Mouse (Mus musculus) left cerebral cortex, postnatal 4 days (tissue): ENCODE measurements at regions not wholly inside any gene's neighbourhood (a gene's known extent, or its start where the extent isn't known, plus 50 kb on each side); places are given as distances from the start of the nearest gene placed in this dataset.
A peak's percentile ranks its signal among the peaks of the same experiment; 100 is the strongest.

Experiments
- DNase-seq: peaks from one replicate; pipeline ENCODE4 v3.0.0-alpha.2; 2022
- intact Hi-C: fragments of 180-260 bp; cut with DNase I; formaldehyde crosslinking; loops from one replicate; pipeline ENCODE4 v1.15.1; 2025

DNA sequence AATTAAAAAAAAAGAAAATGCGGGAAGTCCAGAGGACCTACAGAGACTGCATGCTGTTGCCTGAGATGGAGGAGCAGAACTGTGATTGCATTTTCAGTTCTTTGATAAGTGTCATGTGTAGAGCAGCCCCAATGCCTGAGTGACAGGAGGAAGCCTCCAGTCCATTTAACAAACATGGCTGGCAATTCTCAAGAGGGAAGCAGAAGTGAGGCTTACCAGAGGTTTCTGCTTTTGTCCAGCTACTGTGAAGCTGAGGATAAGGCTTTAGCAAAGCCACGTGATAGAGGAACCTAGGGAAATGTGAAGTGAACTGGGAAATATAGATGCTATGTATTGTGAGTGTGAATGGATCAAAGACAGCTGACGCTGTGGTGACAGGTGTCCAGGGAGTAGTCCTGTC is 56.6 kb downstream of the Sucnr1 start:
- intact Hi-C loops: no loop called here
- DNase-seq: no peak

GRCm38 (mm10) chr3:60159865-60160264 is 78.2 kb downstream of the Sucnr1 start:
- DNase-seq: no peak
- intact Hi-C loops: no loop called here

DNA sequence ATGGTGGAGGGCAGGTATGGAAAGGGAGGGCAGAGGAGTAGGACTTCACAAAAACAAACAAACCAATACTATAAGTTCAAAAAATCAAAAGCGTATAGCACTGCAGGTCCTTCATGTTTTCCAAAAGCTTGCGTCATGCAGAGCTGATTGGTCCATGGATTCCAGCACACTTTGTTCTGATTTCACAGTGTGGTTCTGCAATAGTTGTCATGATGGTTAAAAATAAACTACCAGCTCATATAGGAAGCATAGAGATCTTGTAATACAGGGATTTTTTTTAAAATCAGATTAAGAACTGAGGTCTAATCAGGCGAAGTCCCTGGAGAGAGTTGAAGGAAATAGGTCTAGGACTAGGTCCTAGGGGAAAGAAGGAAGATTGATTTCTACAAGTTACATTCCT is 86.0 kb downstream of the Sucnr1 start:
- intact Hi-C loops: no loop called here
- DNase-seq: no peak

DNA sequence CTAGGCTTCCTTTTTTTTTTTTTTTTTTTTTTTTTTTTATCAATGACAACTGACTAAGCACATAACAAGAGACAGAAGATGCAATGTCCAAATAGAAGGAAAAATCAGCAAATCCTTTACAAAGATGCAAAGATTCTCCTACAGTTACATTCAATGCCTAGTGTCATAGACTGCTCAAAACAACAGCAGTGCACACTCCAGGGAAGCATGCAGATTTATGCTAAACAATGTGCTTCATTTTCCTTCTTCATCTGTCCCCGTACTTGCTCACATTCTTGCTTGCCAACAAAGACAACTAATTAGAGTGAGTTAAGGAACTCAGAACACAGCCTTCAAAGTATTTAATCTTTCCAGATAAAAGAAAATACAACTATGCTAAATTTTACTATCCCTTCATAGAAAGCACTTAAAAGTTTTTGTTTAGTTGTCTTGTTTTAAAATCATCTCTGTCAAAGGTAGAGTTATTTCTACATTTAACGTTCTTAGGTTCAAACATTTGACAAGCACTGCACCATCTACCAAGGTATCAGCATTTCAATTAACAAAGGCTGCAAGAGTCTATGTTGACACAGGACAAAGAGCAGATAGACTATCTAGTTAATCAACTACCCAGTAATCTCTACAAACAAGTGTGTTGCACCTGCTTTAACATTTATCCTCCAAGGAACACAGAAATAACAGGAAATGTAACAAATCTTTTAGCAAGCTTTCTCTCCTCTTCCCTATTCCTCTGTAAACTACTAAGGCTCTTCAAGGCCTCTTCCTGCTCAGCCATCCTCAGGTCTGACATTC is 86.7 kb downstream of the Sucnr1 start:
- no peak for DNase-seq
- intact Hi-C loops: no loop called here

- intact Hi-C loops: no loop called here
- DNase-seq: no peak
Observed at GRCm38 (mm10) chr3:60169606-60170005, 87.9 kb downstream of the Sucnr1 start.

- intact Hi-C loops: no loop called here
- DNase-seq: no peak
Observed at GRCm38 (mm10) chr3:60184481-60184880, 102.8 kb downstream of the Sucnr1 start.

GRCm38 (mm10) chr3:60196031-60196430 is 114.4 kb downstream of the Sucnr1 start:
- intact Hi-C loops: no loop called here
- no peak for DNase-seq

DNA sequence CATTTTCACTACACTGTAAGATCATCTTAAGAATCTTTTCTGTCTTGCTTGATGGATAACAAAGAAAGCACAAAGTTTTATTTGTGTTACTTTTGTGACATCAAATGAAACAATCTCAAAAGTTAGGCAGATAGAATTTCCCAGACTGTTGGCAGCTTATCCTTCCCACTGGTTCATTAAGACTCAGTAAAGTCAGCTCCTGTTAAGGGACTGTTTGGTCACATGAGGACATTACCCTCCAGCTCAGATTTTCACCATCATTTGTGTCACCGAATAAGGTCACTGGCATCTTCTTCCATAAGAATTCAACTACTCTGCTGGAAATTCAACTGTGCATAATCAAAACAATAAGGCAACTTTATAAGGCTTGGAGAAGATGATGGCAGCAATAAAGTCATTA is 126.3 kb downstream of the Sucnr1 start:
- intact Hi-C loops: no loop called here
- DNase-seq: no peak

- no peak for DNase-seq
- intact Hi-C loops: no loop called here
Observed at GRCm38 (mm10) chr3:60218938-60219337, 137.3 kb downstream of the Sucnr1 start.

DNA sequence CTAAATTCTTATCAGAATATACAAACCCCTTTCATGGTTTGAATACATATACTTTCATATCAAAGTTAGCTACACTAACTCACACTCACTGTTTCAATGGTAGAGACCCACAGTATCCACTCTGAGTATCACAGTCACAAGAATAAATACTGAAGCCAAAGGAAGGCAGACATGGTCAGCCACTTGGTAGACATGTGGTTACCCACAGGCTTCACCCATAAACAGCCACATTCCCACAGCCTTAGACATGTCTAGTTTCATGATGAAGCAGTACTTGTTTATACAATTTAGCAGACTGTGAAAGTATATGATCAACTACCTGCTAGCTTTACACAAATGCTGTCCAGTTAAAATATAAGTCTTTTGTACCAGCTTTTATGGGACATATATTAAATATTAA is 159.0 kb downstream of the Sucnr1 start:
- no peak for DNase-seq
- intact Hi-C loops: no loop called here

GRCm38 (mm10) chr3:60266666-60267415 is 185.2 kb downstream of the Sucnr1 start:
- no peak for DNase-seq
- intact Hi-C loops: no loop called here

DNA sequence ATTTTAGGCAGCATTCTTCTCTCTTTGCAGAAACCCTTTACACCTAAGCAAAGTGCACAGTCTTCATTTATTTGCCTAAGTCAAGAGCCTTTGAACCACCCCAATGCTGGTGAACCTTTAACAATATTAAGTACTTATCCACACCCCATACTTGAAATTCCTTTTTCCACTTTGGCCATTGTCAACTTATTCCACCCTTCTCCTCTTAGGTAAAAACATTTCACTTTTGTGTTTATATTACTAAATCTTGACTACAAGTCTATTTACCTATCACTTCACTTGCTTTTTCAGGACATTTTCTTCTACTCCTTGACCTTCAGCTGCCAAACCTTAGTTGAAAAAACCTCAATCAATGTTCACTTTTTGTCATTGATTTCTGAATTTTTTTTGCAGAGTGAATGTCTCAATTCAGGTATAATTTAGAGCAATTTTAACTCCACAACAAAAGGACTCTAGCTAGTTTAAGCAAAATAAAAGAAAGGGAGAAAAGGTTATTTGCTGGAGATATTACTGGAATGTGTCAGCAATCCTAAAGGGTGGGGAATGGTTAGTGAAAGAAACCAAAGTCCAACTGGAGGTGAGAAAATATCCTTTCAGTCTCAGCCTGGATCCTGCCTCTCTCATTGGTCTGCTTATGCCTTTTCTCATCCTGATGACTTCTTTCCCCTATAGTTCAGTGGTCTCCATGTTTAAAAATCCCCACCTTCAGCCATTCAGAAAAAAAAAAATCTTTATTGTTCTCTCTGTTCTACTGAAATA is 185.9 kb downstream of the Sucnr1 start:
- intact Hi-C loops: no loop called here
- no peak for DNase-seq

DNA sequence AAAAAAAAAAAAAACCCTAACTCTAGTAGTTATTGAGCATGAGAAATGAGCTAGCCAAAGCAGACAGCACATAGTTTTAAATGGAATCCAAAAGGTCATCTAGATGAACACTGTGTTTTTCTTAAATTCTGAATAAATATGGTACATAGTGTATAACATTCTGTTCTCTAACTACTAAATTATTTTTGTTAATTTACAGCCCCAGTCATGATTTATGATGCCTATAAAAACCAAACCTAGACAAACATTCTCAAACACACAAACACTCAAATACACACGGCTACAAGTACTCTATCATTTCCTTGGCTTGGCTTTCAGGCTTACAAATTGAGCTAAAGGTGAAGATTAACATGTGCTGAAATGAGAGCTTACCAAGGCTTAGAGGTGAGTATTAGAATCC is 188.8 kb downstream of the Sucnr1 start:
- DNase-seq: no peak
- intact Hi-C loops: no loop called here

- intact Hi-C loops: no loop called here
- DNase-seq: no peak
Observed at GRCm38 (mm10) chr3:60273744-60274143, 192.1 kb downstream of the Sucnr1 start.

DNA sequence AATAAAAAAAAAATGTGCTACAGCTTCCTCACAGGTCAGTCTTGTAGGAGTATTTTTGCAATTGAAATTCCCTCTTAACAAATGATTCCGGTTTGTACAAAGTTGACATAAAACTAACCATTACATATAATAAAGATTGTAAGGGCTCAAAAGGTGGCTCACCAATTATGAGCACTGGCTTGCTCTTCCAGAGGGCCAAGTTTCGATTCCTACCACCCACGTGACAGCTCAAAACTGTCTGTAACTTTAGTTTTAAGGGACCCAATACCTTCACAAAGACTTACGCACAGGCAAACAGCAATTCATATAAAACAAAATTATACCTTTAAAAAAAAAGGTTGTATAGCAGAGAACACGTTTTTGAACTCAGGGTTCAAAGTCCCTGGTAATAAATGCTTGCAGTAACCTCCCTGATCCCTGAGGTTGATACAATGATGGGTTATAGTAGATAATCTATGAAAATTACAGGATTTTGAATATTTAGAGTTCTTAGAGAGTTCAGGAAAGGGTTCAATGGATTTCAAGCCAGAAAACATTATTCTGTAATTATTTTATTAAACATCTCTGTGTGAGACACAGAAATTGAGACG is 193.7 kb downstream of the Sucnr1 start:
- intact Hi-C loops: no loop called here
- DNase-seq: no peak

- intact Hi-C loops: no loop called here
- DNase-seq: no peak
Observed at GRCm38 (mm10) chr3:60277791-60278190, 194.8 kb upstream of the Mbnl1 start.

DNA sequence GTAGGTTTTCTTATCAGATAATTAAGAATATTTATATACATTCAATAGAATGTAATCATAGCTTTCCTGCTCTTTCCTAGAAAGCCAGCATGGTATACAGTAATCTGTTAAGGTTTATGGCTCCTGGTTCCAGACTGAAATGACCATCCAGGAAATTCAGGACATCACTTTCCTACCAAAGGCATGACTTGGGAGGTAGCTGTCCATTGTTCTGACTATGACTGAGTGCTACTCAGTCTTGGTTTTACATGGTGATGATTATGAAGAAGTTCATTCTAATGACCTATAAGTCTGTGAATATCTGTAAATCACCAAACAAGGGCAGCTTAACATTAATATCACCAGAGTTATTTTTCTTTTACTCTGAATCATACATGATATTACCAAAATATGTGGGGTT is 191.4 kb upstream of the Mbnl1 start:
- intact Hi-C loops: no loop called here

DNA sequence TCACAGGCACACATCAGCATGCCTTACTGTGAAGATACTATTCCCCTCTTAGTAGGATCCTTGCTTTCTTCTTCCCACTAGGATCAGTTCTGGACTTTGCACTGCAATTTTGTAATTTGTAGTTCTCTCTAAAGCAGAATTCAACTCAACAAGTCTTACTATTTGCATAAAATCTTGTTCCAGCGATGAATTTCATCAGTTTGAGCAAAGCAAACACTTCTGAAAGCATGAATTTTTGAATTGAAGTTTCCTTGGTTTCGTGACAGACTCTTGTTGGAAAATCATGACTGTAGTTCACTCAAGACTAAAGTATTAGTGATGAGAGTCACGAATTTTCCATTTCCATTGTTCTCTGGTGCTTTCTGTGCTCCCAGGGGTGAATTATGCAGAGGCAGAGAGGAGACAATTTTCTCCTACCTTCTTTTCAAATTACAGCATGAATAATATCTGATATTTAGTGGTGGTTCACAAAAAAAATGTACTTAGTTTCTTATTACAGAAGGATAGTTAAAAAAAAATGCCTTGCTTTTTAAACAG is 190.6 kb upstream of the Mbnl1 start:
- intact Hi-C loops: no loop called here
- DNase-seq: no peak

More for the DNA sequence above, 191.4 kb upstream of the Mbnl1 start:
- no peak for DNase-seq

GRCm38 (mm10) chr3:60292142-60292541 is 180.5 kb upstream of the Mbnl1 start:
- intact Hi-C loops: no loop called here
- peak; percentile 5 for DNase-seq

DNA sequence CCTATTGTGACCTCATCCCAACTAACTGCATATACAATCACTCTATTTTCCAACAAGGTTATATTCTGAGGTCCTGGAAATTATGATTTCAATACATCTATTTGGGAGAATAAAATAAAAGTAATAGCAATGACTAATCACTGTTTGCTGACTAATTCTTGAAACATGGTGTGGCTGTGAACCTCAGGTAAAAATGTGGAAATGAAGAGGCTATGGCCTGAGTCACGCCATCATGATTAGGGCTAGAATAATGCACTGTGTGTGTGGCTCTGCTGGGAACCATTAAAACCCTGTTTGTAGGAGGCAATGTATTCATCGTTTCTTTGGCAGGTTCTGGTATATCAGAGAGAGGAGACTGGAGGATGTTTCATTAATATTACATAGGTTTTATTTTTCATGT is 179.7 kb upstream of the Mbnl1 start:
- intact Hi-C loops: no loop called here
- DNase-seq: no peak

GRCm38 (mm10) chr3:60305399-60305798 is 167.2 kb upstream of the Mbnl1 start:
- DNase-seq: no peak

More at GRCm38 (mm10) chr3:60305399-60305798, 167.2 kb upstream of the Mbnl1 start:
- intact Hi-C loops: no loop called here
